Comparison of ENCODE assay signal across 24 mouse cellular contexts in the genomic region with DNA sequence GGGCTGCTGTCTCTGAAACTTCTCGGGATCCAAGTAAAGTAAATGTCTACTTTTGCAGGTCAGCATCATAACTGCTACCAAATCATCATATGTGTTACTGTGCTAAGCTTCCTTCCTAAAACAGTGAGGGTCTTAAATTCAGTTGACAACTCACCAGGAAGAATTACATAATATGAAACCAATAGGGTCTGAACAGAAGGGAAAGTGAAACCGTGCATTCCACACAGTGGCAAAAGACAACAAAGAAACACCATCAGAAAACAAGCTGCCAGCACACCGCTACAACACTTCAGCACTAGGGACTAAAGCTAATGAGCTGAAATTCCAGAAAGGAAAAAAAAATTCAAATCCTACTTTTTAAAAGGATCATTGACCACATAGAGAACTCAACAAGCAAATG.
"Had no signal": no experiment of that assay in that cellular context is flagged by ENCODE, and none has a peak within 500 bp of the region (broad histone marks: within the 10 kb centered on the region; RNA-seq: fewer than 3 reads in every experiment).

No protein-coding gene starts in this region.

- H3K36me3 ChIP-seq: heart, embryonic 13.5 days; heart, embryonic 15.5 days; hindbrain, embryonic 13.5 days; hindbrain, embryonic 15.5 days; limb, embryonic 10.5 days; limb, embryonic 12.5 days; liver, embryonic 13.5 days had no signal

- DNase-seq: gastrocnemius, adult 2 months; gastrocnemius, postnatal 10 days; gastrocnemius, postnatal 25 days; heart, adult 11 months; heart, adult 2 months; heart, postnatal 14 days; heart, postnatal 36 days; kidney, adult 11 months; kidney, adult 8-10 months; kidney, postnatal 10 days; kidney, postnatal 25 days; kidney, postnatal 4 days; liver; liver, embryonic 13.5 days had no signal

- ATAC-seq: hindbrain, postnatal 0 days; intestine, embryonic 16.5 days had no signal

- H3K27ac ChIP-seq: gastrocnemius, adult 2 months; heart, adult 2 months; heart, embryonic 13.5 days; heart, embryonic 15.5 days; hindbrain, embryonic 13.5 days; hindbrain, embryonic 15.5 days; hindbrain, postnatal 0 days; layer of hippocampus, adult 2 months; left cerebral cortex, adult 2 months; limb, embryonic 10.5 days; limb, embryonic 12.5 days; liver, embryonic 13.5 days had no signal

- H3K27me3 ChIP-seq: heart, embryonic 15.5 days; hindbrain, embryonic 13.5 days; hindbrain, embryonic 15.5 days; limb, embryonic 12.5 days; liver, embryonic 13.5 days had no signal

- H3K4me1 ChIP-seq: heart, embryonic 13.5 days; heart, embryonic 15.5 days; hindbrain, embryonic 13.5 days; hindbrain, embryonic 15.5 days; liver, embryonic 13.5 days had no signal

- H3K4me3 ChIP-seq: gastrocnemius, adult 2 months; heart, adult 2 months; heart, embryonic 13.5 days; heart, embryonic 15.5 days; hindbrain, embryonic 13.5 days; hindbrain, embryonic 15.5 days; layer of hippocampus, adult 2 months; left cerebral cortex, adult 2 months; limb, embryonic 10.5 days; limb, embryonic 12.5 days; liver, embryonic 13.5 days had no signal
